Mouse (Mus musculus): ENCODE measurements around the gene Spata32.

The Spata32 gene

DNA sequence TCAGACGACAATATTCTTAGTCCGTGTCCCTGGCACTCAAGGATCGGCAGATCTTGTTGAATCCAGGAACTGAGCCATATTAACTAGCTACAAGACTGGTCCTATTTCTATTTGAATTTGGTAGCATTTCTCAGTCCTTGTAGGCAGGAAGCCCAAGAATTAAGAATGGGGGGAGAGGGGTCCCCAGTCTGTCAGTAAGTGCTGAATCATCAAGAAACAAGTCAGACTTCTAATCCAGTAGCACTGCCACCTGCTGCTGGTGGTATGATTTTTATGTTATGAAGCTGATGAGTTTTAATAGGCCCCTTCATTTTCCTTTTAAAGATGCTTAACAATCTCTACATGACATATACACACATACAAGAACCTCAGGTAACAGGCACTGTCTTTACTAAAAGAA lies 32.1 kb upstream of the Spata32 start:
- Histone ChIP-seq H3K4me1 (replicated peaks; ENCODE audit: low read depth, low read length) (peaks cover 23% of the 10 kb centered on the region), H3K9me3 (ENCODE audit: low read length) (no peaks in the 10 kb centered on the region), H3K27me3 (ENCODE audit: insufficient read depth, low read length) (no peaks in the 10 kb centered on the region), H3K4me3 (replicated peaks; ENCODE audit: low read length) (no peak overlapping the region), H3K36me3 (ENCODE audit: insufficient read depth, low read length) (no peaks in the 10 kb centered on the region)
- no peak for TF ChIP-seq NANOG (IDR thresholded peaks at IDR 0.05; ENCODE audit: borderline replicate concordance, low read length)
- TF ChIP-seq CTCF (conservative IDR thresholded peaks at IDR 0.05; ENCODE audit: low read length) = no peak
- no peak for TF ChIP-seq POU5F1 (IDR thresholded peaks at IDR 0.05; ENCODE audit: borderline replicate concordance, low read length)

DNA sequence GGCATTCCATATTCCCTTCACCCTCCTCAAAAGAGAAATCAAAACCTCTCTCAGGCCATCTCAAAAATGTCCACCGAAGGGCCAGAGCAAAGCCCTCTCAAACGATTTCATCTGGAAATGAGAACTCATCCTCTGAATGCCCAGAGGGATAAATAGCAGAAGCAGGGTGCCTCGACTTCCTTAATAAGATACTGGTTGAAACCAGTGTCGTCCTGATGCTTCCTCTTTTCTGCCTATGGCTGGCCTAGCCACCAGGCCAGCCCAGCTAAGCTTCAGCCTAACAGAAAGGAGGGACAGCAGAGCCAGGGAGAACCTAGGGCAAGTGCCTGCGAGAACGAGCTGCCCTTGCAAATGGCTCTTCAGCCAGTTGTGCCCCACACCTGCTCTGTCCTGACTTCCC lies 31.3 kb upstream of the Spata32 start:
- TF ChIP-seq NANOG (IDR thresholded peaks at IDR 0.05; ENCODE audit: borderline replicate concordance, low read length) (no peak), POU5F1 (IDR thresholded peaks at IDR 0.05; ENCODE audit: borderline replicate concordance, low read length) (no peak), CTCF (conservative IDR thresholded peaks at IDR 0.05; ENCODE audit: low read length) (no peak)
- Histone ChIP-seq H3K9me3 (ENCODE audit: low read length) (no peaks in the 10 kb centered on the region), H3K4me1 (replicated peaks; ENCODE audit: low read depth, low read length) (peaks cover 23% of the 10 kb centered on the region), H3K4me3 (replicated peaks; ENCODE audit: low read length) (no peak overlapping the region), H3K27me3 (ENCODE audit: insufficient read depth, low read length) (no peaks in the 10 kb centered on the region), H3K36me3 (ENCODE audit: insufficient read depth, low read length) (no peaks in the 10 kb centered on the region)

DNA sequence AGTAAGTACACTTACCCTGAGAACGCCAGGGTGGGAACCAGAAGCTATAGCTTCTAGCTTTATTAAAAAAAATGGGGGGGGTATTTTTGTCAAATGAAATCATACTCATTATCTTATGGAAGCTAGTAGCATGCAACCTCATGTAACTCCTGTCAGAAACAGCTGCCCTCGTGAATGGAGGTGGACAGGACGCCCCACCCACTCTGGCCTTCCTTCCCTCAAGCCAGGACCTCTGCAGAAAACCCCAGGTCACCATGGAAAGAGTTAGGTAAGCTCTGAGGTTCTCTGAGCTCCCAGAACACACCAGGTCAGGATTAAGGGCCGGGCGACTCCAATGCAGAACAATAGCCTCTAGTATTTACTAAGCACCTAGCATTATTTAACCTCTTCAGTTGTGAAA lies 30.6 kb upstream of the Spata32 start:
- Histone ChIP-seq H3K36me3 (ENCODE audit: insufficient read depth, low read length) (no peaks in the 10 kb centered on the region), H3K27me3 (ENCODE audit: insufficient read depth, low read length) (no peaks in the 10 kb centered on the region), H3K4me1 (replicated peaks; ENCODE audit: low read depth, low read length) (peaks cover 23% of the 10 kb centered on the region), H3K4me3 (replicated peaks; ENCODE audit: low read length) (no peak overlapping the region), H3K9me3 (ENCODE audit: low read length) (no peaks in the 10 kb centered on the region)
- TF ChIP-seq POU5F1 (IDR thresholded peaks at IDR 0.05; ENCODE audit: borderline replicate concordance, low read length) (no peak), NANOG (IDR thresholded peaks at IDR 0.05; ENCODE audit: borderline replicate concordance, low read length) (no peak), CTCF (conservative IDR thresholded peaks at IDR 0.05; ENCODE audit: low read length) (no peak)

DNA sequence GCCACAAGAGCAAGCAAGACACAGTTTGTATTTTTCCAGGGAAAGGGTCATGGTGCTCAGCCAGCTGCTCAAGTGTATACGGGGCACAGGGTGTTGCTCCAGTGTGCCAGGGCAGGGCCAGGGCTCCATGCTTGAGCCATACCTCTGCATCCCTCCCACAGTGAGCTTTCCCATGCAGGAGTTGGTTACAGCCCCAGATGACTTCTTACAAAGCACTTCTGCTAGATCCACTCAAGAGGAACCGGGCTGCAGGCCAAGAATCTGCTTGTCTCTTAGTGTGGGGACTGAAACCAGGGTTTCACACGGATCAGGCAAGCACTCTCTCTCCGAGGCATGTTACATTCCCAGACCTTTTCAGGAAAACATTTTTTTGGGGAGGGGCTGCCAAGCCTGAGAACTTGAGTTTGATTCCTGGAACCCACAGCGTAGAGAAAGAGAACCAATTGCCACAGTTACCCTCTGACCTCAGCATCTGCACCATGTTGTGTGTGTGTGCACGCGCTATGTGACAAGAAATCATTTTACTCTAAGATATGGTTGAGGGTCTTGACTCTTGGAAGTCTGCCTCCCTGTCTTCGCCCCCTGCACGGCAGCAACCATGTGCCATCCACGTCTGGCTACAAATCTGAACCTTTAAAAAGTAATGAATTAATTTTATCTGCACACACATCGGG lies 29.4 kb upstream of the Spata32 start:
- Histone ChIP-seq H3K4me3 (replicated peaks; ENCODE audit: low read length) (no peak overlapping the region), H3K4me1 (replicated peaks; ENCODE audit: low read depth, low read length) (peaks cover 18% of the 10 kb centered on the region), H3K36me3 (ENCODE audit: insufficient read depth, low read length) (no peaks in the 10 kb centered on the region), H3K27me3 (ENCODE audit: insufficient read depth, low read length) (no peaks in the 10 kb centered on the region), H3K9me3 (ENCODE audit: low read length) (no peaks in the 10 kb centered on the region)
- no peak for TF ChIP-seq CTCF (conservative IDR thresholded peaks at IDR 0.05; ENCODE audit: low read length)
- no peak for TF ChIP-seq POU5F1 (IDR thresholded peaks at IDR 0.05; ENCODE audit: borderline replicate concordance, low read length)
- TF ChIP-seq NANOG (IDR thresholded peaks at IDR 0.05; ENCODE audit: borderline replicate concordance, low read length) = no peak

DNA sequence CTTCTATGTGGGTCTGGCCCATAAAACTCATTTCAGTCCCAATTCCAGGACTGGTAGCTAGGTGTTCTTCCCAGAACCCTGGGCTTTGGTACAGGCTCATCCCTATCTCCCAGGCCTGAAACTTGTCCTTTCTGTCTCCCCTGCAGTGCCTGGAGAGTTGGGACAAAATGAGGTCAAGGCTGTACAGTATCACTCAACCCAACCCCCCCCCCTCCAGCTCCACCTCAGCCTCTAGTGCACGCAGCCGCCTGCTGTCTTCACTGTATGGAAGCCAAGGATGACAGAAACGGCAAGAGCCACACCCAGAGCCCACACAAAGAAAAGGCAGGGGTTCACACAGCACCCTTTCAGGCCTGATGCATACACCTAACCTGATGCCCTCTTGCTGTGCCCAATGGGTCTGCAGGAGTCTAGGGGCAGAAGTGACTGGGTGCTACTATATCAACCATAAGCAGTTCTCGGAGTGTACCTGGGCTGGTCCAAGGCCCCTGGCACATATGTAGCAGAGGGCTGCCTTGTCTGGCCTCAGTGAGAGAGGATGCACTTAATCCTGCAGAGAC lies 28.6 kb upstream of the Spata32 start:
- Histone ChIP-seq H3K4me3 (replicated peaks; ENCODE audit: low read length) (no peak overlapping the region), H3K9me3 (ENCODE audit: low read length) (no peaks in the 10 kb centered on the region), H3K4me1 (replicated peaks; ENCODE audit: low read depth, low read length) (peaks cover 18% of the 10 kb centered on the region), H3K27me3 (ENCODE audit: insufficient read depth, low read length) (no peaks in the 10 kb centered on the region), H3K36me3 (ENCODE audit: insufficient read depth, low read length) (no peaks in the 10 kb centered on the region)
- TF ChIP-seq NANOG (IDR thresholded peaks at IDR 0.05; ENCODE audit: borderline replicate concordance, low read length) = no peak

DNA sequence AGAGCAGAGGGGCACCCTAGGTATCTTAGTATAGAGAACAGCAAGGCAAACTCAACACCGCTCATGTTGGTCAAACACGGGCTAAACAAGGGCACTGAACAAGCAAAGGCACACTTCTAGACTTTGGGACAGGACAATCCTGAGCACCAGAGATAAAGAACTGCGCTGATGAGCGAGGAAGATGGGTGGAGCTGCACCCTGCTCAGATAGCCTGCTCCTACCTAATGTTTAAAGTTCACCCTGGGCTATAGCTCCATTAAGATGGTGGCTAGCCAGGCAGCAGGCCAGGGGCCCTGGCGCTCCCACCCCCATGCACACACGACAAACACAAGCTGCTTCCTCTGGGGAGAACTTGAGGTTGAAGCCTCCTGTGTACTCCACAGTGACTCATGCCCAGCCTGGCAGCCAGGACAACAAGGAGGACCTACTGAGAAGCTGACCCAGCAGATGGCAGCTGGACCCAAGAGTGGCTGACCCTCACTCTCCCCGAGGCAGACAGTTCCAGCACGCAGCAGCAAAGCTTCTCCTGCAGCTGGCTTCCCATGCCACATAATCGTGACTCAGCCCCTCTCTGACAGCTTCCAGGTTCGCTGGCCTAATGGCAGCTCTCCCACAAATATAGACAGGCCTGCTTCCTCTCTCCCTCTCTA lies 28.0 kb upstream of the Spata32 start:
- no peak for TF ChIP-seq CTCF (conservative IDR thresholded peaks at IDR 0.05; ENCODE audit: low read length)
- TF ChIP-seq NANOG (IDR thresholded peaks at IDR 0.05; ENCODE audit: borderline replicate concordance, low read length) = no peak
- H3K27me3 ChIP-seq (ENCODE audit: insufficient read depth, low read length) = no peaks in the 10 kb centered on the region
- no peak overlapping the region for H3K4me3 ChIP-seq (replicated peaks; ENCODE audit: low read length)

DNA sequence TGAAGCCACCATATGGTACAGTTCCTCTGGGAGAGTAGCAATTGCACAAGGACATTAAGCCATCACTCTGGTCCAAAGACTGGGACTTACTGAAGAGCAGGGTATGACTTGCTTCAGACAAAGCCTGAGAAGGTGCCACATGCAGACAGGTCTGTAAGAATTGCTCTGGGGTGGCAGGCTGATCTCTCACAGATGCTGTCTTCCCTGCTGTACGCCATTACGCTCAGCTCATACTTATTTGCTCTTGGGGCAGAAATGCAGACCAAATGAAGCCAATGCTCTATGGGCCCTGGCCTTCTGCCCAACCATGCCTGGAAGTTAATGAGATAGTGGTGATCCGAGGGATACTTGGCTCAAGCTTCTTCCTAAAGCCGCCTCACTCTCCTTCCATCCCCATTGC lies 26.6 kb upstream of the Spata32 start:
- Histone ChIP-seq H3K27me3 (ENCODE audit: insufficient read depth, low read length) (no peaks in the 10 kb centered on the region), H3K4me1 (replicated peaks; ENCODE audit: low read depth, low read length) (peaks cover 23% of the 10 kb centered on the region), H3K9me3 (ENCODE audit: low read length) (no peaks in the 10 kb centered on the region), H3K4me3 (replicated peaks; ENCODE audit: low read length) (no peak overlapping the region), H3K36me3 (ENCODE audit: insufficient read depth, low read length) (no peaks in the 10 kb centered on the region; the same call in 1 of the 2 replicates)
- no peak for TF ChIP-seq CTCF (conservative IDR thresholded peaks at IDR 0.05; ENCODE audit: low read length)
- TF ChIP-seq NANOG (IDR thresholded peaks at IDR 0.05; ENCODE audit: borderline replicate concordance, low read length) = no peak
- TF ChIP-seq POU5F1 (IDR thresholded peaks at IDR 0.05; ENCODE audit: borderline replicate concordance, low read length) = no peak

More for the DNA sequence above, 28.0 kb upstream of the Spata32 start:
- Histone ChIP-seq H3K36me3 (ENCODE audit: insufficient read depth, low read length) (no peaks in the 10 kb centered on the region), H3K4me1 (replicated peaks; ENCODE audit: low read depth, low read length) (peaks cover 18% of the 10 kb centered on the region), H3K9me3 (ENCODE audit: low read length) (no peaks in the 10 kb centered on the region)

DNA sequence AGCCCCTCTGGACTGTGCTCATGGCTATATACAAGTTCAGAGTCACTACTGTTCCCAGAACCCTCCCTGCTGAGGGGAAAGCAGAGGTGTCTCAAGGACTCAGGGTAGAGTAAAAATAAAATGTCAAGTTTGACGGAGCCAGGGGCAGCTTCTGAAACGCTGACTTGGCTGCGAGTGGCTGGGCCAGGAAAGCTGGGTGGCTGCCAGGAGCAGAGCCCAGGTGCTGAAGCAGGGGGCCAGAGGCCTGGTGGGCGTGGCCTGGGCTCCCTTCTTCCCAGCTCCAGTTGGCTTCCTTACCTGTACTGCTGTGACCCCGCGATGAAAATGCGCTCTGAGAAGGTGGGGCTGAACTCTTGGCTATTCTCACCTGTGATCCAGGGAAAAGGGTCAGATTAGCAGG lies 22.5 kb upstream of the Spata32 start:
- TF ChIP-seq CTCF (conservative IDR thresholded peaks at IDR 0.05; ENCODE audit: low read length) (no peak), NANOG (IDR thresholded peaks at IDR 0.05; ENCODE audit: borderline replicate concordance, low read length) (no peak), POU5F1 (IDR thresholded peaks at IDR 0.05; ENCODE audit: borderline replicate concordance, low read length) (no peak)
- Histone ChIP-seq H3K27me3 (ENCODE audit: insufficient read depth, low read length) (no peaks in the 10 kb centered on the region), H3K4me1 (replicated peaks; ENCODE audit: low read depth, low read length) (peaks cover 39% of the 10 kb centered on the region), H3K4me3 (replicated peaks; ENCODE audit: low read length) (no peak overlapping the region), H3K9me3 (ENCODE audit: low read length) (no peaks in the 10 kb centered on the region), H3K36me3 (ENCODE audit: insufficient read depth, low read length) (no peaks in the 10 kb centered on the region; the same call in 1 of the 2 replicates)
